Comparison of ENCODE assay signal across 21 mouse cellular contexts in the genomic region with DNA sequence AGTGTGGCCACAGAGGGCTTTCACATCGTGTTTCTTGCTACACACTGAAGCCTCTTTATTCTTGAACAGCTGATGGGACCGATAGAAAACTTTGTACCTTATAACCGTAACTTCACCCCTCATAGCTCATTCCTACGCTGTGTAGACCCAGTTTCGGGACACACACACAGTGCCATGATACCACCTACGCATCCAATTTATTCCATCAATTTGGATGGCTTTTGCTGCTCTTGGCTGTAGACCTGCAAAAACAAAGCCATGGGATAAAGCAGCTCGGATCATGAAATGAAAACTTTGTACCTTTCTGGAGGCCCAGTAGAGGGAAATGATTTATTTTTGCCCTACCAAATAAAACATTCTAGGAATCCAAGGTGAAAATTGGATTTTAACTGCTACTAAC.
DNase-seq lines count a peak whose midpoint lies in the region; ATAC-seq and TF ChIP-seq lines count a peak whose summit lies in the region.
"Had no signal": no experiment of that assay in that cellular context is flagged by ENCODE, and none has a peak within 500 bp of the region (broad histone marks: within the 10 kb centered on the region; RNA-seq: fewer than 3 reads in every experiment).

No protein-coding gene starts in this region.

- H3K36me3 ChIP-seq in kidney, adult 2 months (ENCODE audit: control insufficient read depth, insufficient read depth, low read length) = no peaks in the 10 kb centered on the region
- H3K36me3 ChIP-seq: G1E had no signal

- no peak for TF ChIP-seq POLR2A in kidney, adult 2 months (IDR thresholded peaks at IDR 0.05; ENCODE audit: low read depth, low read length)

- no peak overlapping the region for H3K27ac ChIP-seq in kidney, adult 2 months (ENCODE audit: insufficient read depth, low read depth, low read length)

- H3K27me3 ChIP-seq in kidney, adult 2 months (replicated peaks; ENCODE audit: control insufficient read depth, insufficient read depth, low read length) = no peaks in the 10 kb centered on the region
- H3K27me3 ChIP-seq: CH12.LX, Patski had no signal

- H3K4me1 ChIP-seq in kidney, adult 2 months (ENCODE audit: control insufficient read depth, insufficient read depth, low read length) = no peaks in the 10 kb centered on the region

- no peak for ATAC-seq in megakaryocyte, adult 5-6 weeks (ENCODE audit: poor library complexity, severe bottlenecking)
- ATAC-seq: activated CD4-positive, CD25-positive, alpha-beta regulatory T cell, adult 4 months; CD4-positive, CD25-positive, alpha-beta regulatory T cell, adult 4 months; Patski had no signal

- no peak overlapping the region for H3K4me3 ChIP-seq in kidney, adult 2 months (ENCODE audit: insufficient read depth, low read depth, low read length)

- TF ChIP-seq CTCF in kidney, adult 2 months (conservative IDR thresholded peaks at IDR 0.05; ENCODE audit: insufficient read depth, insufficient read length, low read depth, low read length) = no peak

- DNase-seq in kidney, adult 2 months = peak; percentile 9
- DNase-seq in kidney, adult 9 months = no peak
- peak; percentile 73 for DNase-seq in fat pad, adult 2 months (ENCODE audit: extremely low read depth, low read depth, low spot score)
- DNase-seq in gonadal fat pad, adult 2 months (ENCODE audit: low read depth) = peak; percentile 75
- no peak for DNase-seq in embryo, embryonic 9.5 days (ENCODE audit: extremely low spot score)
- DNase-seq: adrenal gland, adult 2 months; adrenal gland, adult 8-10 months; adrenal gland, postnatal 10 days; adrenal gland, postnatal 14 days; adrenal gland, postnatal 25 days; adrenal gland, postnatal 36 days; B cell, adult 2 months; cerebellum, adult 11 months; cerebellum, adult 11-12 months; cerebellum, adult 18-20 months had no signal

- WGBS in kidney, adult 2 months = 90% methylated on average over 7 of the region's 7 CpGs

Comparison
In these comparisons a context has a peak if more than half of its experiments do, and no peak if none do; other contexts are left out.
1. DNase-seq: peak in kidney, adult 2 months (single experiment), fat pad, adult 2 months (single experiment) and gonadal fat pad, adult 2 months (single experiment); none in kidney, adult 9 months (single experiment) and embryo, embryonic 9.5 days (single experiment).